Mouse (Mus musculus) forebrain, embryonic 16.5 days (tissue): ENCODE measurements at regions not wholly inside any gene's neighbourhood (a gene's known extent, or its start where the extent isn't known, plus 50 kb on each side); places are given as distances from the start of the nearest gene placed in this dataset.

Experiments
- ATAC-seq: fragments of 200-750 bp; cut with Nextera tagmentation; 2 replicates; pipeline ENCODE4 v1.8.0; 2017; ENCODE audit warnings: mild to moderate bottlenecking, moderate library complexity
- H3K27ac ChIP-seq: fragments of 300-500 bp; sonication (generic); 2 replicates; pipeline ENCODE4 v1.5.1; 2014; ENCODE audit warnings: low read length, control low read depth
- H3K27me3 ChIP-seq: fragments of 300-500 bp; sonication (generic); replicated peaks from 2 replicates; pipeline ENCODE4 v1.6.1; 2014; ENCODE audit warnings: low read length; ENCODE audit not compliant: control insufficient read depth, insufficient read depth
- H3K36me3 ChIP-seq: fragments of 300-500 bp; sonication (generic); 2 replicates; pipeline ENCODE4 v1.6.1; 2014; ENCODE audit not compliant: control insufficient read depth, insufficient read depth
- H3K4me1 ChIP-seq: fragments of 300-500 bp; sonication (generic); replicated peaks from 2 replicates; pipeline ENCODE4 v1.6.1; 2014; ENCODE audit warnings: low read length; ENCODE audit not compliant: control insufficient read depth, insufficient read depth
- H3K4me2 ChIP-seq: fragments of 300-500 bp; sonication (generic); 2 replicates; pipeline ENCODE4 v1.6.1; 2014; ENCODE audit warnings: mild to moderate bottlenecking, low read length, control low read depth
- H3K4me3 ChIP-seq: fragments of 300-500 bp; sonication (generic); replicated peaks from 2 replicates; pipeline ENCODE4 v1.5.1; 2014; ENCODE audit warnings: mild to moderate bottlenecking, low read length, control low read depth
- H3K9ac ChIP-seq: fragments of 300-500 bp; sonication (generic); replicated peaks from 2 replicates; pipeline ENCODE4 v1.6.1; 2014; ENCODE audit warnings: low read depth, low read length, control low read depth
- H3K9me3 ChIP-seq: fragments of 300-500 bp; sonication (generic); 2 replicates; pipeline ENCODE4 v1.6.1; 2016; ENCODE audit warnings: low read length; ENCODE audit not compliant: control insufficient read depth
- WGBS: fragments of 180-500 bp; shearing (Covaris S2); extraction: QIAGEN DNeasy Blood & Tissue Kit; methylation state at CpG from one replicate; pipeline ENCODE4 v1.1.7; 2014; 5-methylcytosine and 5-hydroxymethylcytosine counted together

DNA sequence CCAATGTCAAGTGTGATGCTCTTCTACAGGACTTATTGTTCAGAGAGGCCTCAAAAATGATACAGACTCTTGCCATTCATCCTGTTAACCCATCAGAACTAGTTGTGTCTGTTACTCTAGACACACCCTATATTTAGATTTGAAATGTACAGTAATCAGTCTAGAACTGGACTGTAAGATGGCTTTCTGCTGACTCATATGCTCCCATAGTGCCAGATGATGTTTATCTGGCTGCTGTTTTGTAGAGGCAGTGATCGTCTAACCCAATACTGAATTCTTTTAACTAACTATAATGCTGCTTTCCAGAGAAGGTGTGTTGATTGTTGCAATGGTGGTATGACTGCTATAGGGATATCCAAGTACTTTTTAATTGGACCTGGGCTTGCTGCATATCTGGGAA is 185.9 kb upstream of the Npsr1 start:
- no peak overlapping the region for H3K27ac ChIP-seq
- H3K36me3 ChIP-seq = no peaks in the 10 kb centered on the region
- H3K4me1 ChIP-seq = no peaks in the 10 kb centered on the region
- H3K9ac ChIP-seq = no peak overlapping the region
- no peak overlapping the region for H3K4me2 ChIP-seq
- H3K4me3 ChIP-seq = no peak overlapping the region
- ATAC-seq = no peak
- H3K27me3 ChIP-seq = no peaks in the 10 kb centered on the region
- WGBS = 90% methylated on average over 1 of the region's 1 CpGs
- H3K9me3 ChIP-seq = no peaks in the 10 kb centered on the region

DNA sequence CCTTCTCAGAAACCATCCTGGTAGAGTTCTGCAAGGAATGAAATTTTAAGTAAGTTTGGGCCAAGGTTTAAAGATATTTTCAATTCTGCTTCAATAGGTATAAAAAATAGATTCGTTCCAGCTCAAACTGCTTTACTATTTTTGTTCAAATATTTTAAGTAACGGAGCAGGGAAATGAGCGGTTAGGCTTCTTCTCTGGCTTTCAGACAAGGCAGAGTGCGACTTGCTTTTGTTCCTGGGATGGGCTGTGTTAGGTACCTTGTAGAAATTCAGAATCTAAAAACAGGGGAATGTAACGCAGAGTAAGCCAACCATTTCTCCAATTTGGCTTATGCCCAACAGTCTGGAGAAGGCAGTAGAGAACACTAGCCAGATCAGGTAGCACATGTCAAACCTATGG is 180.5 kb upstream of the Npsr1 start:
- H3K4me3 ChIP-seq = no peak overlapping the region
- no peaks in the 10 kb centered on the region for H3K27me3 ChIP-seq
- WGBS = 77% methylated on average over 5 of the region's 5 CpGs
- no peak overlapping the region for H3K9ac ChIP-seq
- H3K27ac ChIP-seq = no peak overlapping the region
- H3K4me2 ChIP-seq = no peak overlapping the region
- no peaks in the 10 kb centered on the region for H3K9me3 ChIP-seq
- ATAC-seq = no peak
- H3K36me3 ChIP-seq = no peaks in the 10 kb centered on the region
- 0 out of 2 replicates have a peak, but pooled peaks cover 2% of the 10 kb centered on the region for H3K4me1 ChIP-seq

DNA sequence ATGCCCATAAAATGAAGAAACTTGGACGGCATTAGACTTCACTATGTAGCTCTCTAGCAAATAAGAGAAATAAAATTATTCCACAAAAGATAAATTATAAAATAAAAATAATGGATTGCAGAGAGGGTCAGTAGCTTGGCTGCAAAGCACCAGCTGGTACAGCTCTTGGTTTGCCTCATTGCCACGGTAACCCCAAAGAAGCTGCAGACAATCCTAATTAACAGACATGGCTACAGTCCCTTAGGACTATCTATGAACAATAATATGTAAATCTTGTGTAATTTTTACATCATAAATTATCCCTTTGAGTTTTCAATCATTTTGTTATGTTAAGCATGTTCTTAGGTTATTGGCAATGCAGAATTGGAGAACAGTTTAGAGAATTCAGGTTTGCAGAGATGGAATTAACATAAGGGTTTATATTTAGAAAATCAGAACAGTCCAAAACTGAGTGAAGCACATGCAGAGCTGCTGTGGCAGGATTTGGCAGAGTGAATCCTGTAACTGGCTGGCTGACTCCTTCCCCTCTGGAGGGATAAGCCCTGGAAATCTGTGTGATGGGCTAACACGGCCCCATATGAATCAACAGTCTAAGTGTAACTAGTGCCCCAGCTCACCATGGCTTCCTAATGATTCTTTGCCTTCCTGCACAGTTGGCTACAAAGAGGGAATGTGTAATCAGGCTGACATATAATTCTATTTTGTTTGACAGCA is 178.4 kb upstream of the Npsr1 start:
- no peaks in the 10 kb centered on the region for H3K27me3 ChIP-seq
- H3K4me2 ChIP-seq = no peak overlapping the region
- 0 out of 2 replicates have a peak, but pooled peaks cover 2% of the 10 kb centered on the region for H3K4me1 ChIP-seq
- H3K9ac ChIP-seq = no peak overlapping the region
- H3K36me3 ChIP-seq = no peaks in the 10 kb centered on the region
- peak; percentile 86 for ATAC-seq
- peak overlapping the region; percentile 72 for H3K27ac ChIP-seq
- H3K4me3 ChIP-seq = no peak overlapping the region
- 51% methylated on average over 3 of the region's 3 CpGs for WGBS
- no peaks in the 10 kb centered on the region for H3K9me3 ChIP-seq

DNA sequence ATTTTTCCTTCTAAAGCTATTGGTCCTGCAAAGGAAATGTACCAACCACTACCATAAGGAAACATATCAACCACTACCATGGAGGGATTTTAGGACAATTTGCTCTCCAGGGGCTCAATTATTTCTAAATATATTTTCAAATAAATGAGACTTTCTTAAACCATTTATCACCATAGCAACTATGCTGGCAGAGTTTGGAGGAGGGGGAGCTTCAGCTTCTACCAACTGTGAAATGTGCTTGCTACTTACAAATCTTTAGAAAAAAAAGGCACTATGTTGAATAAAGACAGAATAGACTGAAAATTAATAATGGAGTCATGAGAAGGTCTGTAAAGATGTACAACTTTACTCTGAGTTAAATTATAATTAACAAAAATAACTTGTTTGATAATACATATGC is 165.6 kb upstream of the Npsr1 start:
- H3K4me3 ChIP-seq = no peak overlapping the region
- H3K27ac ChIP-seq = no peak overlapping the region; the same call in 1 of the 2 replicates
- no peaks in the 10 kb centered on the region for H3K9me3 ChIP-seq
- no peaks in the 10 kb centered on the region for H3K27me3 ChIP-seq
- H3K9ac ChIP-seq = no peak overlapping the region
- no peaks in the 10 kb centered on the region for H3K4me1 ChIP-seq
- H3K4me2 ChIP-seq = no peak overlapping the region
- peak; percentile 57 for ATAC-seq
- no peaks in the 10 kb centered on the region for H3K36me3 ChIP-seq

DNA sequence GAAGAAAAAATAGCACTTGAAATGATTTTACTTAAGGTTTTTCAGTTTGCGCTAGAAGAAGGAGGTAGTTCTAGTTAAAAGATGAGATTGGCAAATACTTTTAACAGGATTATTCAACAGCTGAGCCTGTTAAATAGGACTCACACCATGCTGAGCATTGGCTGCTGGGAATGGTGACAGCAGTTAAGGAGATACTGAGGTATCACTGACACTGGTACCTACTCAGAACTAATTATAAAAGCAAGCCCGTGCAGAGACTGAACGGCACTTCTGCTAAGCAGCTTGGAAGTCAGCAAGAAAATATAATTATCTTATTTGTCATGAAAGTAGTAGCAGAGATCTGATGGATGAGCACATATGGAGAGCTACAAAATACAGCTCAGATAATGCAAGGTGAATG is 163.5 kb upstream of the Npsr1 start:
- Histone ChIP-seq H3K4me2 (no peak overlapping the region), H3K27ac (no peak overlapping the region), H3K36me3 (no peaks in the 10 kb centered on the region), H3K4me3 (no peak overlapping the region), H3K9ac (no peak overlapping the region), H3K9me3 (no peaks in the 10 kb centered on the region), H3K27me3 (no peaks in the 10 kb centered on the region), H3K4me1 (no peaks in the 10 kb centered on the region)
- WGBS = 57% methylated on average over 3 of the region's 3 CpGs
- no peak for ATAC-seq

DNA sequence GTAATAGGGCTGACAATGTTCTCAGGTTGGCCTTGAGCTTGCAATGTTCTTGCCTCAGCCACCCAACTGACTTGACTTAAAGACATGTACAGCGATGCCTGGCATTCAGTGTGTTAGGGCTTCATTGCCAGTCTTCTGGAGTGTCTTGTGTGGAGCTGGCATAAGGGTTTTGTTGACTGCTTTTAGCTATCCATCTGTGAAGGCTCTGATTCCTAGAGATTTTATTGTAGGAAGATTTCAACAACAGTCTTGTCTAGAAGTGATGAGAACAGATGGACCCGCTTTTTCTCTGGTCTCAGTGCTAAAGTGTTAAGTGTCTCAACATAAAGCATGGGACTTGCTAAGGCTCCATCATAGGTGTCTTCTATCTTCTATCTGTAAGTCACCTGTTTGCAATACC is 145.3 kb upstream of the Npsr1 start:
- Histone ChIP-seq H3K4me3 (no peak overlapping the region), H3K4me1 (no peaks in the 10 kb centered on the region), H3K36me3 (no peaks in the 10 kb centered on the region), H3K9me3 (no peaks in the 10 kb centered on the region), H3K4me2 (no peak overlapping the region), H3K27me3 (no peaks in the 10 kb centered on the region), H3K9ac (no peak overlapping the region), H3K27ac (no peak overlapping the region)
- ATAC-seq = no peak
- 79% methylated on average over 2 of the region's 2 CpGs for WGBS

DNA sequence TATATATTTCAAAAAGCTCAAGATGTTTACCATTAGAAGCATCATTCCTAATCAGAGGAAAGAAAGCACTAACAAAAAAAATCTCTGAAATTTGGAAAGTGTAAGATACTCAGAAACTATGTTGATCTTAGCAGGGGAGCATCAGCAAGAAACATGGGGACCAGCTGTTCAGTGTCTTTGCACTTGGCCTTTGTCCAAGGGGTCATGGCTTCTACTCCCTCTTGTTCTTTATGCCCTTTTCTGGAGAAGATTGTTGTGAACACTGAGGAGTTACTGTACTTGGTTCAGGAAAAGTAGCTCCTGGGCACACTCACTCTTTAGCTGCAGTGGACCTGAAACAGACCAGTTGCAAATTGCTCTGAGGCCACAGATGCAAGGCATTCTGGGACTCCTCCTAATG is 141.2 kb upstream of the Npsr1 start:
- H3K9ac ChIP-seq = no peak overlapping the region
- H3K36me3 ChIP-seq = no peaks in the 10 kb centered on the region
- H3K9me3 ChIP-seq = no peaks in the 10 kb centered on the region
- H3K27me3 ChIP-seq = no peaks in the 10 kb centered on the region
- H3K4me3 ChIP-seq = no peak overlapping the region
- no peaks in the 10 kb centered on the region for H3K4me1 ChIP-seq
- ATAC-seq = no peak
- no peak overlapping the region for H3K27ac ChIP-seq
- no peak overlapping the region for H3K4me2 ChIP-seq

DNA sequence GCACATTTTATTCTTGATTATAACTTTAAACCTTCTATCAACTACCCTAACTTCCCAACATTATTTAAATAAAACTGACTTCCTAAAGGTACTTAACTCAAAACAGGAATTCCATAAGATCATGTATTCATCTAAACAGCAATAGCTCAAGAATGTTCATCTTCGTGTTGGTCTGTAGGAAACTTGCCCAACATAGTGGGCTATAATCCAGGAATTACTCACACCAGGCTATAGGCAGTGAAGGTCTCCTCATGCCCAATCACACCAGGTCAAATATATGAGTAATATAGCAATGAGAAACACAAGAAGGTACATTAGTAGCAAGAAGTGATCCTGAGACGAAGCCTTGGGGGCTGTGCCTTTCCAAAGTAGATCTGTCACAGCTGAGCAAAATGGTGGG is 128.1 kb upstream of the Npsr1 start:
- WGBS = 87% methylated on average over 2 of the region's 2 CpGs
- H3K9me3 ChIP-seq = no peaks in the 10 kb centered on the region
- no peaks in the 10 kb centered on the region for H3K36me3 ChIP-seq
- no peak for ATAC-seq
- no peaks in the 10 kb centered on the region for H3K4me1 ChIP-seq
- no peak overlapping the region for H3K27ac ChIP-seq
- H3K9ac ChIP-seq = no peak overlapping the region
- no peaks in the 10 kb centered on the region for H3K27me3 ChIP-seq
- no peak overlapping the region for H3K4me3 ChIP-seq
- H3K4me2 ChIP-seq = no peak overlapping the region

DNA sequence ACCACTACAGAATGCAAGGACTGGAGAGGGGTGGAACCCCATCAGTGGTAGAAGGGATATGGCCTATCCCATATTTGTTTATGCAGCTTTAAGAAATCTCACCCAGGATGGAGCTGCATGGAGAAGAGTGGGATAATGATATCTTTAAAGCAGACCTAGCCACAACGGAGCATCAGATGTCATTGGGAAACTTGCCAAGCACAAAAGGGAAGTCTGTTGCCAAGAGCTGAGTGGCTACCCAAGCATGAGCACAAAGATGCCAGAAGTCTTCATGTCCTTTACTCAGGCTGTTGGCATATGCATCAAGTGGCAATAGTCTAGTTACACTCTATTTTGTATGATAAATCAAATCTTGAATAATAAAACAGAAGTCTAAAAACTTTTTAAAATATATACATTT is 124.6 kb upstream of the Npsr1 start:
- 46% methylated on average over 1 of the region's 1 CpGs for WGBS
- Histone ChIP-seq H3K27ac (no peak overlapping the region), H3K27me3 (no peaks in the 10 kb centered on the region), H3K4me1 (no peaks in the 10 kb centered on the region), H3K4me3 (no peak overlapping the region), H3K9me3 (no peaks in the 10 kb centered on the region), H3K36me3 (no peaks in the 10 kb centered on the region), H3K9ac (no peak overlapping the region), H3K4me2 (no peak overlapping the region)
- no peak for ATAC-seq

DNA sequence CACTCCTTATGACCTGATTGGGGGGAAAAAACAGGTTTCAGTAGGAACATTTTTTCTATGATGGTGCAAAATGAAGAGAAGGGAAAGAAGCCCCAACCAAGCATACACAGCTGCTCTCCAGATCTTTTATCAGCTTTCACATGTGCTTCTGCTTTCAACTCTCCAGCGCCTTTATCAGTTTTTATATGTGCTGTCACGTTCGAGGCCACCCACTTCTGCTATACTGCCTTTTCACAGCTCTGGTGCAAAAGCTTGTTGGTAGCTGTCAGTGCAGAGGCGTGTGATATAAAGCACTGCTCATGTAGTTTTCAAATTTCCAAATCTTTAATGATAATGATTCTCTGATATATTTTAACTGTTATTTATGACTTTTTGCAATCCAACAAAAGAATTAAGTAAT is 120.2 kb upstream of the Npsr1 start:
- no peak overlapping the region for H3K27ac ChIP-seq
- no peak overlapping the region for H3K4me2 ChIP-seq
- WGBS = 76% methylated on average over 4 of the region's 4 CpGs
- ATAC-seq = no peak
- no peaks in the 10 kb centered on the region for H3K4me1 ChIP-seq
- H3K27me3 ChIP-seq = no peaks in the 10 kb centered on the region
- no peak overlapping the region for H3K9ac ChIP-seq
- H3K36me3 ChIP-seq = no peaks in the 10 kb centered on the region
- no peak overlapping the region for H3K4me3 ChIP-seq
- H3K9me3 ChIP-seq = no peaks in the 10 kb centered on the region
